Comparison of ENCODE assay signal across 8 mouse cellular contexts in the genomic region with DNA sequence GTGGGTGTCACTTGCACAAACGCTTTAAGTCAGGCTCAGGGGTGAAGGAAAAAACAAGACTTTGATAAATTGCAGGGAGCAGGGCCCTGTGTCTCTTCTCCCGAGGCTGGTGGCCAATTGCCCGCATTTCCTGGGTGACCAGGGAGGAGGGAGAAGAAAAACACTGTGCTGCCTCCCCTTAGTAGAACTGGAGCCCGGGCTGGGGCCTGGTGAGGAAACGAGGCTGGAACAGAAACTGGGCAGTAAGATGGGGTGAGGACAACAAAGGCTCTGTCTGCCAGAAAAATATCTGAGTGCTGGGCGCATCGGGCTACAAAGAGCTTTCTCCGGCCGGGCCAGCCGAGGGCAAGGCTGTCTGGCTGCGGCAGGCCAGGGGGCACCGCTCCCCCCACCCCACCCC. TPM values are rescaled to one million over a fixed set of nuclear protein-coding genes. Genes with fewer than 3 reads are reported as not detected.
DNase-seq lines count a peak whose midpoint lies in the region; ATAC-seq and TF ChIP-seq lines count a peak whose summit lies in the region.

No protein-coding gene starts in this region.

- H3K36me3 ChIP-seq in neural tube, embryonic 11.5 days (ENCODE audit: control insufficient read depth, insufficient read depth, low read length) = no peaks in the 10 kb centered on the region
- no peaks in the 10 kb centered on the region for H3K36me3 ChIP-seq in forebrain, embryonic 14.5 days (ENCODE audit: control insufficient read depth, insufficient read depth, low read length)
- H3K36me3 ChIP-seq in hindbrain, embryonic 13.5 days = no peaks in the 10 kb centered on the region

- peak overlapping the region; percentile 33 for H3K4me3 ChIP-seq in neural tube, embryonic 11.5 days (ENCODE audit: low read depth, low read length)
- H3K4me3 ChIP-seq in forebrain, embryonic 14.5 days (ENCODE audit: low read depth, low read length) = peak overlapping the region; percentile 38
- H3K4me3 ChIP-seq in hindbrain, embryonic 13.5 days = peak overlapping the region; percentile 40
- peak overlapping the region; percentile 65 for H3K4me3 ChIP-seq in lung, adult 2 months (replicated peaks; ENCODE audit: extremely low read depth, low read depth, low read length)

- H3K27me3 ChIP-seq in neural tube, embryonic 11.5 days (ENCODE audit: control insufficient read depth, insufficient read depth, low read length) = no peaks in the 10 kb centered on the region
- H3K27me3 ChIP-seq in forebrain, embryonic 14.5 days (replicated peaks; ENCODE audit: control insufficient read depth, insufficient read depth, low read length) = no peaks in the 10 kb centered on the region
- no peaks in the 10 kb centered on the region for H3K27me3 ChIP-seq in hindbrain, embryonic 13.5 days

- peak overlapping the region; percentile 64 for H3K9ac ChIP-seq in neural tube, embryonic 11.5 days (ENCODE audit: low read length)
- peak overlapping the region; percentile 82 for H3K9ac ChIP-seq in forebrain, embryonic 14.5 days (ENCODE audit: low read length)
- peak overlapping the region; percentile 74 for H3K9ac ChIP-seq in hindbrain, embryonic 13.5 days

- no peaks in the 10 kb centered on the region for H3K9me3 ChIP-seq in neural tube, embryonic 11.5 days (ENCODE audit: control insufficient read depth, low read length)
- no peaks in the 10 kb centered on the region for H3K9me3 ChIP-seq in forebrain, embryonic 14.5 days (replicated peaks; ENCODE audit: control insufficient read depth, low read length)
- no peaks in the 10 kb centered on the region for H3K9me3 ChIP-seq in hindbrain, embryonic 13.5 days

- no peak for DNase-seq in neural tube, embryonic 11.5 days (ENCODE audit: low spot score)
- DNase-seq in neural tube, embryonic 10.5 days (ENCODE audit: extremely low spot score, low spot score) = no peak
- peak; percentile 74 for DNase-seq in adrenal gland, postnatal 10 days
- DNase-seq in forebrain, embryonic 14.5 days (ENCODE audit: low spot score) = peak; percentile 80
- DNase-seq in lung, adult 2 months = no peak
- DNase-seq in thymus, postnatal 4 days = no peak

- peaks cover 22% of the 10 kb centered on the region for H3K4me1 ChIP-seq in neural tube, embryonic 11.5 days (ENCODE audit: control insufficient read depth, insufficient read depth, low read length)
- H3K4me1 ChIP-seq in forebrain, embryonic 14.5 days (ENCODE audit: control insufficient read depth, insufficient read depth, low read length) = peaks cover 19% of the 10 kb centered on the region
- peaks cover 45% of the 10 kb centered on the region for H3K4me1 ChIP-seq in hindbrain, embryonic 13.5 days (replicated peaks)
- peaks cover 14% of the 10 kb centered on the region for H3K4me1 ChIP-seq in lung, adult 2 months (ENCODE audit: control insufficient read depth, insufficient read depth, low read length)

- peak overlapping the region; percentile 100 for H3K27ac ChIP-seq in neural tube, embryonic 11.5 days (ENCODE audit: low read depth, low read length)
- H3K27ac ChIP-seq in forebrain, embryonic 14.5 days (ENCODE audit: low read depth, low read length) = peak overlapping the region; percentile 100
- H3K27ac ChIP-seq in hindbrain, embryonic 13.5 days = peak overlapping the region; percentile 98

- ATAC-seq in neural tube, embryonic 11.5 days (ENCODE audit: insufficient read depth, low FRiP score, low TSS enrichment) = peak; percentile 53
- ATAC-seq in forebrain, embryonic 14.5 days = peak; percentile 56
- ATAC-seq in hindbrain, embryonic 13.5 days (ENCODE audit: low FRiP score) = peak; percentile 68
- ATAC-seq in neutrophil, adult 5-6 weeks (ENCODE audit: extremely low read depth, insufficient number of reproducible peaks, low FRiP score, poor library complexity, severe bottlenecking) = 0 out of 2 replicates have a peak, but pooled peaks have one; percentile 13

- H3K4me2 ChIP-seq in neural tube, embryonic 11.5 days (ENCODE audit: low read depth) = peak overlapping the region; percentile 45
- peak overlapping the region; percentile 78 for H3K4me2 ChIP-seq in forebrain, embryonic 14.5 days (ENCODE audit: low read length)
- H3K4me2 ChIP-seq in hindbrain, embryonic 13.5 days = peak overlapping the region; percentile 64

- WGBS in neural tube, embryonic 11.5 days = under 1% methylated on average over 12 of the region's 12 CpGs
- under 1% methylated on average over 11 of the region's 12 CpGs for WGBS in forebrain, embryonic 14.5 days
- 0% methylated on average over 11 of the region's 12 CpGs for WGBS in hindbrain, embryonic 13.5 days
- WGBS in lung, adult 2 months = 2% methylated on average over 11 of the region's 12 CpGs

- no peak for TF ChIP-seq CTCF in lung, adult 2 months (IDR thresholded peaks at IDR 0.05; ENCODE audit: insufficient read depth, low read length)

- 0 out of 2 replicates have a peak, but pooled peaks have one; percentile 15 for TF ChIP-seq POLR2A in lung, adult 2 months (IDR thresholded peaks at IDR 0.05; ENCODE audit: borderline replicate concordance, extremely low read depth, low read depth, low read length)

RNA-seq across cellular contexts. Expression of a gene that starts 7.9 kb away (rescaled TPM):
- polyA plus RNA-seq in neural tube, embryonic 11.5 days (2014; fragmentation: Nextera tagmentation; extraction: Ambion mirVana) = not detected in 2 replicates
- not detected for total RNA-seq in adrenal gland, postnatal 10 days (2021)
- not detected in 2 replicates for polyA plus RNA-seq in forebrain, embryonic 14.5 days (2014; fragmentation: Nextera tagmentation; extraction: Ambion mirVana)
- not detected in 2 replicates for polyA plus RNA-seq in hindbrain, embryonic 13.5 days (2015; fragmentation: Nextera tagmentation; extraction: Ambion mirVana)
- polyA plus RNA-seq in lung, adult 2 months (2012; rRNA removed) = 0.11 and 0.12 TPM in 2 replicates
- not detected in 2 replicates for total RNA-seq in neutrophil, adult 5-6 weeks (2017)

RNA-seq across cellular contexts. Expression of a gene that starts 8.0 kb away (rescaled TPM):
- 0.35 TPM in 1 of 2 replicates, not detected in the other for polyA plus RNA-seq in neural tube, embryonic 11.5 days (2014; fragmentation: Nextera tagmentation; extraction: Ambion mirVana)
- not detected for total RNA-seq in adrenal gland, postnatal 10 days (2021)
- polyA plus RNA-seq in forebrain, embryonic 14.5 days (2014; fragmentation: Nextera tagmentation; extraction: Ambion mirVana) = not detected in 2 replicates
- not detected in 2 replicates for polyA plus RNA-seq in hindbrain, embryonic 13.5 days (2015; fragmentation: Nextera tagmentation; extraction: Ambion mirVana)
- polyA plus RNA-seq in lung, adult 2 months (2012; rRNA removed) = 2.9 TPM in 2 replicates
- total RNA-seq in neutrophil, adult 5-6 weeks (2017) = not detected in 2 replicates

Comparison
In these comparisons a context has a peak if more than half of its experiments do, and no peak if none do; other contexts are left out.
1. ATAC-seq: peak in every context shown above with its lines; median percentile 68 in hindbrain, embryonic 13.5 days; 56 in forebrain, embryonic 14.5 days; 53 in neural tube, embryonic 11.5 days; 13 in neutrophil, adult 5-6 weeks.
2. DNase-seq: peak in adrenal gland, postnatal 10 days (single experiment) and forebrain, embryonic 14.5 days (single experiment); none in neural tube, embryonic 11.5 days (single experiment), neural tube, embryonic 10.5 days (single experiment), lung, adult 2 months (single experiment) and thymus, postnatal 4 days (single experiment).
3. Peak in every context shown above with its lines, with median percentiles within 50 percentile points of each other: H3K27ac ChIP-seq, H3K4me2 ChIP-seq, H3K4me3 ChIP-seq and H3K9ac ChIP-seq.